Mouse (Mus musculus): ENCODE results near the gene Lnx1. TPM values are rescaled to one million over a fixed set of nuclear protein-coding genes. Genes with fewer than 3 reads are reported as not detected.

Gene Lnx1
- polyA plus RNA-seq, 1 experiment, result 0.05 TPM

- TF ChIP-seq TCF3 (IDR thresholded peaks at IDR 0.05; ENCODE audit: insufficient read length, low read depth) (no peak), E2F4 (IDR thresholded peaks at IDR 0.05; ENCODE audit: insufficient read depth) (no peak)
- H3K79me2 ChIP-seq (ENCODE audit: control insufficient read depth, insufficient read depth), result no peaks in the 10 kb centered on the region
- no peak overlapping the region for H3K4me3 ChIP-seq
- peaks cover 30% of the 10 kb centered on the region for H3K36me3 ChIP-seq (ENCODE audit: control insufficient read depth, insufficient read depth)
- H3K4me2 ChIP-seq (ENCODE audit: low read depth), result no peak overlapping the region
- H3ac ChIP-seq (ENCODE audit: control insufficient read depth, insufficient read length), result no peak overlapping the region
- H3K27me3 ChIP-seq (ENCODE audit: control insufficient read depth, insufficient read depth, insufficient read length), result no peaks in the 10 kb centered on the region
These were observed 113.6 kb downstream of the Lnx1 start for GRCm38 (mm10) chr5:74589133-74589532.

- Histone ChIP-seq H3ac (ENCODE audit: control insufficient read depth, insufficient read length) (no peak overlapping the region), H3K4me2 (ENCODE audit: low read depth) (no peak overlapping the region), H3K36me3 (ENCODE audit: control insufficient read depth, insufficient read depth) (peaks cover 48% of the 10 kb centered on the region), H3K4me3 (no peak overlapping the region), H3K79me2 (ENCODE audit: control insufficient read depth, insufficient read depth) (no peaks in the 10 kb centered on the region), H3K27me3 (ENCODE audit: control insufficient read depth, insufficient read depth, insufficient read length) (no peaks in the 10 kb centered on the region)
- TF ChIP-seq TCF12 (IDR thresholded peaks at IDR 0.05; ENCODE audit: insufficient read depth, poor library complexity, severe bottlenecking) (no peak), USF1 (IDR thresholded peaks at IDR 0.05; ENCODE audit: low read depth) (no peak), SRF (IDR thresholded peaks at IDR 0.05; ENCODE audit: control insufficient read depth, insufficient read length, low read depth) (no peak), REST (IDR thresholded peaks at IDR 0.05; ENCODE audit: insufficient read depth, insufficient read length) (no peak), E2F4 (IDR thresholded peaks at IDR 0.05; ENCODE audit: insufficient read depth) (no peak), CEBPB (IDR thresholded peaks at IDR 0.05; ENCODE audit: insufficient read depth, poor library complexity, severe bottlenecking) (no peak), POLR2AphosphoS2 (IDR thresholded peaks at IDR 0.05; ENCODE audit: insufficient read length, low read depth) (no peak), POLR2A (IDR thresholded peaks at IDR 0.05; ENCODE audit: insufficient read length, low read depth) (no peak), TCF3 (IDR thresholded peaks at IDR 0.05; ENCODE audit: insufficient read length, low read depth) (no peak), MYOD1 (IDR thresholded peaks at IDR 0.05; ENCODE audit: control insufficient read depth in 1 of 3, insufficient read length in 2 of 3, low read depth in 2 of 3) (no peak), MAX (IDR thresholded peaks at IDR 0.05; ENCODE audit: low read depth) (no peak)
These were observed 130.9 kb downstream of the Lnx1 start for GRCm38 (mm10) chr5:74571767-74572166.

- Histone ChIP-seq H3K4me2 (ENCODE audit: low read depth) (no peak overlapping the region), H3K36me3 (ENCODE audit: control insufficient read depth, insufficient read depth) (peaks cover 47% of the 10 kb centered on the region), H3K27me3 (ENCODE audit: control insufficient read depth, insufficient read depth, insufficient read length) (no peaks in the 10 kb centered on the region), H3ac (ENCODE audit: control insufficient read depth, insufficient read length) (no peak overlapping the region), H3K79me2 (ENCODE audit: control insufficient read depth, insufficient read depth) (no peaks in the 10 kb centered on the region), H3K4me3 (no peak overlapping the region)
- no peak for TF ChIP-seq SRF (IDR thresholded peaks at IDR 0.05; ENCODE audit: control insufficient read depth, insufficient read length, low read depth)
- no peak for TF ChIP-seq USF1 (IDR thresholded peaks at IDR 0.05; ENCODE audit: low read depth)
These were observed 141.6 kb downstream of the Lnx1 start for GRCm38 (mm10) chr5:74561151-74561550.

GRCm38 (mm10) chr5:74549566-74549965 is 153.1 kb downstream of the Lnx1 start:
- Histone ChIP-seq H3K27me3 (ENCODE audit: control insufficient read depth, insufficient read depth, insufficient read length) (no peaks in the 10 kb centered on the region), H3ac (ENCODE audit: control insufficient read depth, insufficient read length) (no peak overlapping the region), H3K4me2 (ENCODE audit: low read depth) (no peak overlapping the region), H3K4me3 (no peak overlapping the region), H3K79me2 (ENCODE audit: control insufficient read depth, insufficient read depth) (peaks cover 3% of the 10 kb centered on the region), H3K36me3 (ENCODE audit: control insufficient read depth, insufficient read depth) (peaks cover 40% of the 10 kb centered on the region)
- no peak for TF ChIP-seq USF1 (IDR thresholded peaks at IDR 0.05; ENCODE audit: low read depth)
- TF ChIP-seq E2F4 (IDR thresholded peaks at IDR 0.05; ENCODE audit: insufficient read depth), result no peak
- TF ChIP-seq MYOG (IDR thresholded peaks at IDR 0.05; ENCODE audit: control insufficient read depth in 1 of 3, insufficient read depth in 1 of 3, insufficient read length in 2 of 3, low read depth in 2 of 3), result no peak
- TF ChIP-seq SRF (IDR thresholded peaks at IDR 0.05; ENCODE audit: control insufficient read depth, insufficient read length, low read depth), result no peak
- no peak for TF ChIP-seq CEBPB (IDR thresholded peaks at IDR 0.05; ENCODE audit: insufficient read depth, poor library complexity, severe bottlenecking)
- TF ChIP-seq POLR2AphosphoS2 (IDR thresholded peaks at IDR 0.05; ENCODE audit: insufficient read length, low read depth), result no peak
- no peak for TF ChIP-seq TCF12 (IDR thresholded peaks at IDR 0.05; ENCODE audit: insufficient read depth, poor library complexity, severe bottlenecking)
- no peak for TF ChIP-seq MYOD1 (IDR thresholded peaks at IDR 0.05; ENCODE audit: control insufficient read depth in 1 of 3, insufficient read length in 2 of 3, low read depth in 2 of 3)
- no peak for TF ChIP-seq MAX (IDR thresholded peaks at IDR 0.05; ENCODE audit: low read depth)
- TF ChIP-seq REST (IDR thresholded peaks at IDR 0.05; ENCODE audit: insufficient read depth, insufficient read length), result no peak
- TF ChIP-seq POLR2A (IDR thresholded peaks at IDR 0.05; ENCODE audit: insufficient read length, low read depth), result no peak
- no peak for TF ChIP-seq TCF3 (IDR thresholded peaks at IDR 0.05; ENCODE audit: insufficient read length, low read depth)

- Histone ChIP-seq H3K36me3 (ENCODE audit: control insufficient read depth, insufficient read depth) (peaks cover 58% of the 10 kb centered on the region), H3K27me3 (ENCODE audit: control insufficient read depth, insufficient read depth, insufficient read length) (no peaks in the 10 kb centered on the region), H3ac (ENCODE audit: control insufficient read depth, insufficient read length) (no peak overlapping the region), H3K4me2 (ENCODE audit: low read depth) (no peak overlapping the region), H3K79me2 (ENCODE audit: control insufficient read depth, insufficient read depth) (peaks cover 26% of the 10 kb centered on the region), H3K4me3 (no peak overlapping the region)
- TF ChIP-seq CEBPB (IDR thresholded peaks at IDR 0.05; ENCODE audit: insufficient read depth, poor library complexity, severe bottlenecking) (no peak), REST (IDR thresholded peaks at IDR 0.05; ENCODE audit: insufficient read depth, insufficient read length) (no peak), MYOG (IDR thresholded peaks at IDR 0.05; ENCODE audit: control insufficient read depth in 1 of 3, insufficient read depth in 1 of 3, insufficient read length in 2 of 3, low read depth in 2 of 3) (no peak), POLR2AphosphoS2 (IDR thresholded peaks at IDR 0.05; ENCODE audit: insufficient read length, low read depth) (no peak), E2F4 (IDR thresholded peaks at IDR 0.05; ENCODE audit: insufficient read depth) (no peak), TCF3 (IDR thresholded peaks at IDR 0.05; ENCODE audit: insufficient read length, low read depth) (no peak), TCF12 (IDR thresholded peaks at IDR 0.05; ENCODE audit: insufficient read depth, poor library complexity, severe bottlenecking) (no peak), SRF (IDR thresholded peaks at IDR 0.05; ENCODE audit: control insufficient read depth, insufficient read length, low read depth) (no peak), USF1 (IDR thresholded peaks at IDR 0.05; ENCODE audit: low read depth) (no peak), MYOD1 (IDR thresholded peaks at IDR 0.05; ENCODE audit: control insufficient read depth in 1 of 3, insufficient read length in 2 of 3, low read depth in 2 of 3) (no peak), MAX (IDR thresholded peaks at IDR 0.05; ENCODE audit: low read depth) (no peak), POLR2A (IDR thresholded peaks at IDR 0.05; ENCODE audit: insufficient read length, low read depth) (no peak)
These were observed 157.1 kb downstream of the Lnx1 start for GRCm38 (mm10) chr5:74545606-74546005.

Other genes with a start within 250 kb of the Lnx1 start
- 7.8 TPM for gene Scfd2, start 171.2 kb downstream of the Lnx1 start, polyA plus RNA-seq (2012; fragmentation: generic; extraction: Trizol)
- 35.9 TPM for gene Fip1l1, start 167.5 kb downstream of the Lnx1 start, polyA plus RNA-seq (2012; fragmentation: generic; extraction: Trizol)

Measured in myocyte (in vitro differentiated cells).